In the genomic region with DNA sequence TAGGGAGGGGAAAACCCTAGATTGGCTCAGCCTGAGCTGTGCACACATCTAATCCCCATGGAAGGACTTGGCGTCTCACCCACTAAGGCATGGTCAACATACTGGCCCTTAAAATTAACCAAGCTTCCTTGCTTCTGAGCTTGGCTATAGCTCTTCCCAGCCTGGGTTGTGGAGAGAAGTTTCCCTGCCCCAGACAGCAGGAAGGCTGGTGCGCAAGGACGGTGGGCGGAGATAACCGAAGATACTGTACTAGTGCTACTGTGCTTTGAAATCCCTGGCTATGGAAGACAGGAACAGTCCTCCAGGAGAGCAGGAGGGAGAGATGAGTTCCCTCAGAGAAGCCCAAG, we compare ENCODE assay signal across 8 mouse cellular contexts. TPM values are rescaled to one million over a fixed set of nuclear protein-coding genes. Genes with fewer than 3 reads are reported as not detected.
DNase-seq lines count a peak whose midpoint lies in the region; ATAC-seq lines count a peak whose summit lies in the region.

No protein-coding gene starts in this region.

- H3K4me2 ChIP-seq in kidney, embryonic 14.5 days (replicated peaks; ENCODE audit: low read depth, low read length): peak overlapping the region; percentile 64
- H3K4me2 ChIP-seq in hindbrain, embryonic 12.5 days (replicated peaks): peak overlapping the region; percentile 69
- peak overlapping the region; percentile 91 for H3K4me2 ChIP-seq in midbrain, embryonic 14.5 days (ENCODE audit: low read length)

- peaks cover 22% of the 10 kb centered on the region for H3K36me3 ChIP-seq in kidney, embryonic 14.5 days (ENCODE audit: control insufficient read depth, insufficient read depth, low read length)
- peaks cover 27% of the 10 kb centered on the region for H3K36me3 ChIP-seq in hindbrain, embryonic 12.5 days
- peaks cover 39% of the 10 kb centered on the region for H3K36me3 ChIP-seq in midbrain, embryonic 14.5 days (ENCODE audit: control insufficient read depth, insufficient read depth, low read length)

- peak; percentile 1; the same call in 1 of the 2 replicates for ATAC-seq in kidney, embryonic 14.5 days (ENCODE audit: low FRiP score, low TSS enrichment)
- ATAC-seq in hindbrain, embryonic 12.5 days (ENCODE audit: low FRiP score): no peak; the same call in 1 of the 2 replicates
- ATAC-seq in midbrain, embryonic 14.5 days (ENCODE audit: low FRiP score, low TSS enrichment): no peak

- peak overlapping the region; percentile 95 for H3K9ac ChIP-seq in kidney, embryonic 14.5 days (ENCODE audit: low read depth, low read length)
- peak overlapping the region; percentile 96 for H3K9ac ChIP-seq in hindbrain, embryonic 12.5 days
- H3K9ac ChIP-seq in midbrain, embryonic 14.5 days (replicated peaks; ENCODE audit: low read length): peak overlapping the region; percentile 94

- peaks cover 29% of the 10 kb centered on the region for H3K4me1 ChIP-seq in kidney, embryonic 14.5 days (ENCODE audit: control insufficient read depth, insufficient read depth, low read length)
- peaks cover 47% of the 10 kb centered on the region for H3K4me1 ChIP-seq in hindbrain, embryonic 12.5 days
- peaks cover 46% of the 10 kb centered on the region for H3K4me1 ChIP-seq in midbrain, embryonic 14.5 days (ENCODE audit: control insufficient read depth, insufficient read depth, low read length)

- 61% methylated on average over 5 of the region's 5 CpGs for WGBS in kidney, embryonic 14.5 days
- 64% methylated on average over 5 of the region's 5 CpGs for WGBS in hindbrain, embryonic 12.5 days
- WGBS in midbrain, embryonic 14.5 days: 66% methylated on average over 5 of the region's 5 CpGs

- H3K27me3 ChIP-seq in kidney, embryonic 14.5 days (ENCODE audit: control insufficient read depth, insufficient read depth, low read length): no peaks in the 10 kb centered on the region
- H3K27me3 ChIP-seq in hindbrain, embryonic 12.5 days: peaks cover 25% of the 10 kb centered on the region
- no peaks in the 10 kb centered on the region for H3K27me3 ChIP-seq in midbrain, embryonic 14.5 days (ENCODE audit: control insufficient read depth, insufficient read depth, low read length)

- peak overlapping the region; percentile 83 for H3K4me3 ChIP-seq in kidney, embryonic 14.5 days (ENCODE audit: low read length)
- H3K4me3 ChIP-seq in hindbrain, embryonic 12.5 days: peak overlapping the region; percentile 83
- peak overlapping the region; percentile 77 for H3K4me3 ChIP-seq in midbrain, embryonic 14.5 days (replicated peaks; ENCODE audit: low read depth, low read length)

- H3K9me3 ChIP-seq in kidney, embryonic 14.5 days (ENCODE audit: control insufficient read depth, low read length): no peaks in the 10 kb centered on the region
- H3K9me3 ChIP-seq in hindbrain, embryonic 12.5 days (replicated peaks): no peaks in the 10 kb centered on the region
- H3K9me3 ChIP-seq in midbrain, embryonic 14.5 days (ENCODE audit: control insufficient read depth, low read length): no peaks in the 10 kb centered on the region

- no peak for DNase-seq in kidney, adult 18-20 months
- DNase-seq in adrenal gland, postnatal 14 days: peak; percentile 71
- DNase-seq in midbrain, embryonic 14.5 days: no peak
- no peak for DNase-seq in spleen, adult 18-20 months
- DNase-seq in embryo, embryonic 10.5 days (ENCODE audit: low spot score): no peak
- DNase-seq in urinary bladder, postnatal 10 days (ENCODE audit: low spot score): no peak

- H3K27ac ChIP-seq in kidney, embryonic 14.5 days (ENCODE audit: low read depth, low read length): peak overlapping the region; percentile 88
- peak overlapping the region; percentile 97 for H3K27ac ChIP-seq in hindbrain, embryonic 12.5 days
- H3K27ac ChIP-seq in midbrain, embryonic 14.5 days (replicated peaks; ENCODE audit: low read depth, low read length): peak overlapping the region; percentile 98

RNA-seq across cellular contexts. Expression of gene Wdr6, which starts 0.8 kb away (rescaled TPM):
- 86.0 and 114 TPM in 2 replicates for polyA plus RNA-seq in kidney, embryonic 14.5 days (2014; fragmentation: Nextera tagmentation; extraction: Ambion mirVana)
- 91.0 and 102 TPM in 2 replicates for total RNA-seq in adrenal gland, postnatal 14 days (2021)
- 290 and 293 TPM in 2 replicates for polyA plus RNA-seq in hindbrain, embryonic 12.5 days (2016; fragmentation: Nextera tagmentation; extraction: Ambion mirVana)
- 273 and 274 TPM in 2 replicates for polyA plus RNA-seq in midbrain, embryonic 14.5 days (2014; fragmentation: Nextera tagmentation; extraction: Ambion mirVana)

RNA-seq across cellular contexts. Expression of gene Dalrd3, which starts 9.6 kb away (rescaled TPM):
- polyA plus RNA-seq in kidney, embryonic 14.5 days (2014; fragmentation: Nextera tagmentation; extraction: Ambion mirVana): 130 and 159 TPM in 2 replicates
- 48.8 and 51.5 TPM in 2 replicates for total RNA-seq in adrenal gland, postnatal 14 days (2021)
- polyA plus RNA-seq in hindbrain, embryonic 12.5 days (2016; fragmentation: Nextera tagmentation; extraction: Ambion mirVana): 232 and 248 TPM in 2 replicates
- 263 and 271 TPM in 2 replicates for polyA plus RNA-seq in midbrain, embryonic 14.5 days (2014; fragmentation: Nextera tagmentation; extraction: Ambion mirVana)

RNA-seq across cellular contexts. Expression of gene Ndufaf3, which starts 12.1 kb away (rescaled TPM):
- polyA plus RNA-seq in kidney, embryonic 14.5 days (2014; fragmentation: Nextera tagmentation; extraction: Ambion mirVana): 37.0 and 50.6 TPM in 2 replicates
- 55.5 and 67.2 TPM in 2 replicates for total RNA-seq in adrenal gland, postnatal 14 days (2021)
- 53.4 and 57.0 TPM in 2 replicates for polyA plus RNA-seq in hindbrain, embryonic 12.5 days (2016; fragmentation: Nextera tagmentation; extraction: Ambion mirVana)
- polyA plus RNA-seq in midbrain, embryonic 14.5 days (2014; fragmentation: Nextera tagmentation; extraction: Ambion mirVana): 76.7 and 86.2 TPM in 2 replicates

RNA-seq across cellular contexts. Expression of gene P4htm, which starts 18.1 kb away (rescaled TPM):
- polyA plus RNA-seq in kidney, embryonic 14.5 days (2014; fragmentation: Nextera tagmentation; extraction: Ambion mirVana): 7.5 and 7.7 TPM in 2 replicates
- total RNA-seq in adrenal gland, postnatal 14 days (2021): 4.7 and 7.7 TPM in 2 replicates
- 19.0 and 19.9 TPM in 2 replicates for polyA plus RNA-seq in hindbrain, embryonic 12.5 days (2016; fragmentation: Nextera tagmentation; extraction: Ambion mirVana)
- 27.0 and 30.5 TPM in 2 replicates for polyA plus RNA-seq in midbrain, embryonic 14.5 days (2014; fragmentation: Nextera tagmentation; extraction: Ambion mirVana)

RNA-seq across cellular contexts. Expression of gene Impdh2, which starts 19.2 kb away (rescaled TPM):
- 185 and 229 TPM in 2 replicates for polyA plus RNA-seq in kidney, embryonic 14.5 days (2014; fragmentation: Nextera tagmentation; extraction: Ambion mirVana)
- total RNA-seq in adrenal gland, postnatal 14 days (2021): 99.2 and 110 TPM in 2 replicates
- 128 and 131 TPM in 2 replicates for polyA plus RNA-seq in hindbrain, embryonic 12.5 days (2016; fragmentation: Nextera tagmentation; extraction: Ambion mirVana)
- 99.3 and 107 TPM in 2 replicates for polyA plus RNA-seq in midbrain, embryonic 14.5 days (2014; fragmentation: Nextera tagmentation; extraction: Ambion mirVana)
